Mouse (Mus musculus) T-helper 1 cell (primary cell): ENCODE results near the gene Scin.

Experiments used
- in situ Hi-C: fragments of 300-600 bp; cut with MboI, MseI; formaldehyde crosslinking; loops from one replicate; pipeline ENCODE4 v1.15.1; 2025; ENCODE audit warnings: high pct_unique_total_duplicates

Scin gene

DNA sequence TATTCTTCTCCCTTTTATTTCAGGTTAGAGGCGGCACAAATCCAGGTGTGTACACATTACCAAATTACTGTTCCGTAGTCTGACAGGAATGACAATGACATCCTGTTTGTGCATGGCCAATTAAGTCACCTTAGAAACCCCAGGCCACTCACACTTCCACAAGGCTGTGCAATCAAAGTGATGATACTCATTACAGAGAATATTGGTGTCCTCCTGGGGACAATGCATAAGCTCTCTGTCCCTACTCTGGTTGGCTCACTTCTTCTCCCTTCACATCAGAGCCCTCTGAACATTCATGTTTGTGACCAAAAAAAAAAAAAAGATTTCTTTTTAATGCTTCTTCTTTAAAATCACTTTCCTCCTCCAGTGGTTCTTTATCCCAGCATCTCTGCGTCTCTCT lies 106.2 kb downstream of the Scin start:
- in situ Hi-C loops = no loop called here

DNA sequence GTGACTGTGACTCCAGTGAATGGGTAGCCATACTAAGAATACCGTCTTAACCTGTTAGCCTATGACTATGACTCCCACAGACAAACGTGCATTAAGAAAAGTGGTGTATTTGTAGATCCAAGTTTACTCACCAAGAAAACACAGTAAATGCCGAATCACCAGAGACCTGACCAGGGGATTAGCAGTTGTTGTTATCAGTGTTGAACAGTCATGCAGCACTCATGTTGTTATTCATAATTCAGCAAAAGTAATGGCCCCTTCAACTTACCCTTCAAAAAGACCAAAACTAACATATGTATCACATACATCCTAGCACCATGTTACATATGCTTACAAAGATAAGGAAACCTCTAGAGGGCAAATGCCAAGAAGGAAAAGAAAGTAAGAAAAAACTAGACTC lies 106.6 kb downstream of the Scin start:
- in situ Hi-C loops = no loop called here

DNA sequence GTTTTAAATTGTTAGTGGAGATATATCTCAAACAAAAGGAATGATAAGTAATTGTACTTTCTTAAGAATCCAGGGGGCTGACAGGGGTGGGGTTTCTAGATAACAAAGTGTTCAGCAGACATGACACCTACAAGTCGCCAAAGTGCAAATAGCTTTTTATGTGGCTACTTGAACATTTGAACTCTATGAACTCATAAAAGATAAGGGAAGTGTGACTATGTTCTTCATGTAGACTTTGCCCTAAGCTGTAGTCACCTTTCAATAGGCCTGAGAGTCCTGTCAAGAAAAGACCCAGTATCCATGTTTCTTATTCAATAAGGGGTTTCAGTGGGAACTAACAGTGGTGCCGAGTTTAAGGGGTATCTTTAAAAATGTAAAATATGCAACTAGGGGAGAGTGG lies 110.1 kb downstream of the Scin start:
- in situ Hi-C loops = no loop called here

DNA sequence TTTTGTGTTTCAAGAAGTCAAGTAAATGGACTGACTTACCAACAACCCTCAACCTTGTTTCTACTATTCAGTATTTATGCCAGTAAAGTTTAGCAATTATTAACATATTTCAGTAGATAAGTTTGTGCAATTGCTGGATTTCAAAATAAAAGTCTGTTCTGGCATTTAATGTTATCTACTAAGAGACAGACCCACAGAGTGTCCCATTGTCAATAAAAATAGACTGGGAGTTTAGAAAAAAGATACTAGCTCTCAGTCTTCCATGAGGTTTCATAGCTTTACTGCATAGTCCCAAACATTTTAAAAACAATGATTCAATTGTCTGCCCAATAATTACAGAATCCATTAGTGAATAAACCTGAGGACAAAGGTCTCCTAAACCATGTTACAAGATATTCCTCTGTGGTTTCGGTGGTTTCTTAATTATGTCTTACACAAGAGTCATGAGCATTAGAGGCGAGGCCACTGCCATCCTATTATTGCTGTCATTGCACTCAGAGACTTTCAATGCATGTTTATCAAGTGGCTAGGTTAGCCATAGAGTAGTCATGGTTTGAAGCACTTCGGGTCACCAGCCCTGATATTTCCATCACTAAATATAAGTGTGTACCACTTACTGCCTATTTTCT lies 110.9 kb downstream of the Scin start:
- in situ Hi-C loops = no loop called here

DNA sequence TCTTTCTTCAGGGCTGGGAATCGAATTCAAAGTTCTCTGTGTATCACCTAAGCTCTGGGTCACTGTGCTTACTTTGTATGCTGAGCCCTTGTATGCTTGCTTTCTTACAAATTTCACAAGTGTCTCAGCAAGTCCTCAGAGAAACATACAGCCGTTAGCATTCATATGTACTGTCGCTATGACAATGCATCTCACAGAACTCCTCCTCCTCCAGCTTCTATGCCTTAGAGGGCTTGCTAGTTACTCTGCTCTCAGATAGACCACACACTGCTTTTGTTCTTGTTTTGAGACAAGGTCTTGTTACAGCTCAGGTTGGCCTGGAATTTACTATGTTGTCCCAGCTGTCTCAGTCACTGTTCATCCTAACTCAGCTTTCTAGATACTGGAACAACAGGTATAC lies 111.7 kb downstream of the Scin start:
- in situ Hi-C loops = no loop called here

DNA sequence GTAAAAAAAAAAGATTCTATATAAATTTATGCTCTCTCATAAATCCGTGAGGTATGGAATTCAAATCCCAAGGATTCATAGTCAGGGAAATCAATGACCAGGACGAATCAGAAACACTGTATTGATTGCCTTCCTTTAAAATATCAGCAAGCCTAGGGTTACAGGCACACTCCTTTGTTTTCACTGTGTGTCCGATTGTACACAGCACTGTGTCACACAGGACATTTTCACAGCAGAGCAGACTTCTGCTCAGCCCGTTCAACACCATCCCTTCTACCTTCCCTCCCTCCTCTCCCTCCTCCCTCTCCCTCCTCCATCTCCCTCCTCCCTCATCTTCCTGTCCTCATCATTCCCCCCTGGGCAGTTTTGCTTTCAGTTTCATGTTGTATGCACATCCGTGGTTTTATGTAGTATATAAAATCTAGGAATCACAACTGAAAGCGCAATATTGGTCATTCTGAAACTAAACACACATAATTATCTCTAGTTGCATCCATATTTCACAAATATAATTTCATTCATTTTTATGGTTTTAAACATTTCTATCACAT lies 116.0 kb downstream of the Scin start:
- in situ Hi-C loops = no loop called here

DNA sequence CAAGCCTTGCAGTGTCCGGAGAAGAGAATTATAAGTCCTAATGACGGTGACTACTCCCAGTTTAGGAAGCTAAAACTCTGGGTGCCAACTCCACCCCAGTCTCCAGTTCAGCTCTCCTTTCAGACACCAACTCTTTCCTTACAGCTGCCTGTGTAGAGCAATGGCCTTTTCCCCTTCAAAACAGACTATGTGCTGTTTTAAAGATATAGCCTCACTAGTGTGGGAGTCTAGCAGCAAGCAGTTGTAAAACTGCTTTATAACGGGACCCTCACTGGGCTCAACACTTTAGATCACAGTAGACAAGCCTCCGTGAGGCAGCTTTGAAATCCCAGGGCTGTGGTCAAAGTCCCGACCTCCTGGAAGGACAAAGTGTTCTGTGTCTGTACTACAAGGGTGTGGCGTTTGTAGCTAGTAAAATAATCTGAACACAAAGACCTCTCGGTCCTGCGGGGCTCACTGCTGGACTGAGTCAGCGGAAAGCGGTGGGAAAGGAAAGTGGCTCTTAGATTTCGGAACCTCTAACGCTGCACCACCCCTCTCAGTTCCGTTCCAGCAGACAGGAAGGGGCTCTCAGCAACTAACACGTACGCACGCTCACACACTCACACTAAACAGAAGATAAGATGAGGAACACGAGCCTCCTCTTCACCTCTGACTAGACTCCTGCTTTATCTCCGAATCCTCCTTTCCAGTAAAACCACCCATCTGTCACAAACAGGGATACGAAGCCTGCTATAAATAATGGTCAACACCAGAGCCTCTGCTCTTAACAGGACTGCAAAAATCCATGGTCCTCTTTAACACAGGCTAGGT lies 117.2 kb downstream of the Scin start:
- in situ Hi-C loops = no loop called here

DNA sequence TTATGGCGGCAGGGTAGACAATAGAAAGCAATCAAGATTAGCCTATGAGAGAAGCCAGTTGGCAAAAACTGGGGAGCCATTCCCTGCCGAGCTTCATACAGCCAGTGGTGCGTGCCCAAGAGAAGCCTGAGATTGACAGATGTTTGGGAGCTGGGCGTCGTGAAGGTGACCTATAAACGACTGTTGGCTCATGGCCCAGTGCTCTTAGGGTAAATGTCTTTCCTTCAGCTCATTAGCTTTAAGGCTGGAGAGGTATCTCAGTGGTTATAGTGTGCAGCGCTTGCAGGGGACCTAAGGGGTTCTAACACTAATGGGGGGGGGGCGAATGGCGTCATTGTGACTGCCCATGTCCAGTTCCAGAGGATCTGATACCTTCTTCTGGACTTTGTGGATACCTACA lies 118.0 kb downstream of the Scin start:
- in situ Hi-C loops = no loop called here

DNA sequence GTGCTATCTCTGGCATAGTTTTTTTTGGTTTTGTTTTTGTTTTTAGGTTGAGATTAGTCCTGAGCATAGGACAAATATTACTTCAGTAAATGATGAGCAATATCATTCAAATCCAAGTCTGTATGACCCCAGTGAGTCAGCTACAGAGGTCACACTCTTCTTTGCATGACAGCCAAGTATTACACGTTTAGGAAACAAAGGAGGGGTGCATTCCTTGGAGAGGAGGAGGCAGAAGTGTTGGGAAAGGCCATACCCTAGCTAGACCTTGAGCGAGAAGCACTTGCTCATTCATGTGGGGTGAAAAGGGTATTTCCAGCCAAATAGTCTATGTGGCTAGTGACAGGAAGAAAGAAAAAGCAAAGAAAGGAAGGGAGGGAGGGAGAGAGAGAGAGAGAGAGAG lies 124.2 kb downstream of the Scin start:
- in situ Hi-C loops = no loop called here
